8 mouse cellular contexts compared by ENCODE assay signal in the genomic region with DNA sequence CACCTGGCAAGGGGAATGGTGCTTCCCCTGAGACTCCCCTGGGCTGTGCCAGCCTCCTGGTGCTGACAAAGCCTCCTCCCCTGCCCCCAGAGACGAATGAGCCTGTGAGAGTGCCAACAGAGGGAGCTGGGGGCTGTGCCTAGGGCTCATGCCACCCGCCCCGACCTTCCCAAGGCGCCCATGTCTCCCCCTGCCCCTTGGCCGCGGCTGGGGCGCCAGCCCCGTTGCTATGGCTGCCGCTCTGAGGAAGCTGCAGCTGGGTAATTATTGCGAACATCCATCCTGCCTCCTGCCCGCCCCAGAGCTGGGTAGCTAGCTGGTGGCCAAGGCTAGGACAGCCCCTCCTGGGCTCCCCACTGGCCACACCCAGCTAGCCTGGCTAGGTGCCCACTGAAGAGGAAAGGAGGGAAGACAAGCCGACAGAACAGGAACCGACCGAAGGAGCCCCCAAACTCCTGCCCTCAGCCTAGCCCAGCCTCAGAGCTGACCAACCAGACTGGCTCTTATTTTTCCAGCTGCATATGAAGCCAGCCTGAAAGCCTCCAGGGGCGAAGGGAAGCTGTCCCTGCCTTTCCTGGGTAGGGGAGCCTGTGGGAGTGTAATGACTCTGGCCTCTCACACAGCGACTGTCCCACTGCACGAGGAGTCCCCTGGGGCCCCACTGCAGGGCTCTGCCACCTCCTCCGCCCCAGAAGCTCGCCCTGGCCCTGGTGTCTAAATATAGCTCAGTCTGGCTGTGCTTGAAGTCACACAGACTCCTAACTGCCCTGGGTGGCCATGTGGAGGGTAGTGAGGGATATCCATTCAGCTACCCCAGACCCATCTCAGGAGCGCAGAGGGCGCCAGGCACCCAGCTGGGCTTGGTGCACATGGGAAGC. TPM values are rescaled to one million over a fixed set of nuclear protein-coding genes. Genes with fewer than 3 reads are reported as not detected.
DNase-seq lines count a peak whose midpoint lies in the region; ATAC-seq and TF ChIP-seq lines count a peak whose summit lies in the region.

No protein-coding gene starts in this region.

- H3K27ac ChIP-seq in forebrain, embryonic 10.5 days = peak overlapping the region; percentile 69
- H3K27ac ChIP-seq in limb, embryonic 13.5 days = no peak overlapping the region
- peak overlapping the region; percentile 75 for H3K27ac ChIP-seq in midbrain, embryonic 13.5 days

- H3K27me3 ChIP-seq in G1E (ENCODE audit: insufficient read depth, low read length) = peaks cover 72% of the 10 kb centered on the region
- peaks cover 42% of the 10 kb centered on the region for H3K27me3 ChIP-seq in forebrain, embryonic 10.5 days (ENCODE audit: poor library complexity, severe bottlenecking)
- peaks cover 18% of the 10 kb centered on the region; the same call in 1 of the 2 replicates for H3K27me3 ChIP-seq in limb, embryonic 13.5 days
- H3K27me3 ChIP-seq in midbrain, embryonic 13.5 days = 0 out of 2 replicates have a peak, but pooled peaks cover 2% of the 10 kb centered on the region

- H3K9me3 ChIP-seq in G1E (replicated peaks) = no peaks in the 10 kb centered on the region
- no peaks in the 10 kb centered on the region for H3K9me3 ChIP-seq in forebrain, embryonic 10.5 days
- no peaks in the 10 kb centered on the region for H3K9me3 ChIP-seq in limb, embryonic 13.5 days
- H3K9me3 ChIP-seq in midbrain, embryonic 13.5 days = no peaks in the 10 kb centered on the region

- WGBS in forebrain, embryonic 10.5 days = 16% methylated on average over 21 of the region's 21 CpGs
- whole genome bisulfite sequencing in limb, embryonic 13.5 days = 11% methylated on average over 21 of the region's 21 CpGs
- WGBS in midbrain, embryonic 13.5 days = 9% methylated on average over 21 of the region's 21 CpGs

- TF ChIP-seq CTCF in G1E (IDR thresholded peaks at IDR 0.05; ENCODE audit: low read depth, low read length) = no peak

- H3K4me3 ChIP-seq in G1E (ENCODE audit: low read depth, low read length) = peak overlapping the region; percentile 34; the same call in 1 of the 2 replicates
- peak overlapping the region; percentile 35 for H3K4me3 ChIP-seq in forebrain, embryonic 10.5 days
- H3K4me3 ChIP-seq in limb, embryonic 13.5 days = peak overlapping the region; percentile 26
- H3K4me3 ChIP-seq in midbrain, embryonic 13.5 days (replicated peaks) = peak overlapping the region; percentile 21

- ATAC-seq in G1E (ENCODE audit: extremely low read depth, insufficient number of reproducible peaks, low FRiP score, poor library complexity, severe bottlenecking) = peak; percentile 64
- ATAC-seq in hematopoietic stem cell, adult 5-6 weeks (replicated peaks in 1 of 2; ENCODE audit: insufficient read depth in 1 of 2, low FRiP score in 2 of 2, low TSS enrichment in 1 of 2, low read depth in 1 of 2, poor library complexity in 2 of 2, severe bottlenecking in 2 of 2) = peak; percentile 63 to 69
- peak; percentile 59; the same call in 1 of the 2 replicates for ATAC-seq in limb, embryonic 13.5 days (ENCODE audit: low FRiP score, low read depth)
- ATAC-seq in midbrain, embryonic 13.5 days = peak; percentile 88

- DNase-seq in 416B (ENCODE audit: low read depth) (peak; percentile 92), G1E (ENCODE audit: low spot score) (peak; percentile 45)
- DNase-seq in forebrain, embryonic 10.5 days (ENCODE audit: extremely low spot score, low spot score) = no peak
- peak; percentile 66 to 81 for DNase-seq in spleen, postnatal 4 days (ENCODE audit: low spot score in 2 of 2)
- no peak for DNase-seq in cerebellum, adult 9-11 months

- peaks cover 33% of the 10 kb centered on the region for H3K4me1 ChIP-seq in G1E (ENCODE audit: insufficient read depth, low read depth, low read length)
- peaks cover 43% of the 10 kb centered on the region for H3K4me1 ChIP-seq in forebrain, embryonic 10.5 days
- peaks cover 22% of the 10 kb centered on the region for H3K4me1 ChIP-seq in limb, embryonic 13.5 days
- H3K4me1 ChIP-seq in midbrain, embryonic 13.5 days (replicated peaks) = peaks cover 30% of the 10 kb centered on the region

- peak overlapping the region; percentile 61 for H3K4me2 ChIP-seq in limb, embryonic 13.5 days (replicated peaks)
- H3K4me2 ChIP-seq in midbrain, embryonic 13.5 days (replicated peaks) = peak overlapping the region; percentile 52

- H3K36me3 ChIP-seq in G1E (replicated peaks) = no peaks in the 10 kb centered on the region
- no peaks in the 10 kb centered on the region for H3K36me3 ChIP-seq in forebrain, embryonic 10.5 days (replicated peaks)
- no peaks in the 10 kb centered on the region for H3K36me3 ChIP-seq in limb, embryonic 13.5 days
- H3K36me3 ChIP-seq in midbrain, embryonic 13.5 days = no peaks in the 10 kb centered on the region

- H3K9ac ChIP-seq in limb, embryonic 13.5 days = peak overlapping the region; percentile 32
- peak overlapping the region; percentile 56 for H3K9ac ChIP-seq in midbrain, embryonic 13.5 days (replicated peaks)

RNA-seq across cellular contexts. Expression of gene Nol4l, which starts 31.1 kb away (rescaled TPM):
- total RNA-seq in G1E (2014; fragmentation: Nextera tagmentation) = 39.2 and 45.3 TPM in 2 replicates
- 13.5 and 13.9 TPM in 2 replicates for total RNA-seq in G1E (2017)
- polyA plus RNA-seq in G1E (2012) = 19.8 and 23.4 TPM in 2 replicates
- polyA plus RNA-seq in forebrain, embryonic 10.5 days (2016; fragmentation: Nextera tagmentation; extraction: Ambion mirVana) = 11.7 and 12.3 TPM in 2 replicates
- total RNA-seq in hematopoietic stem cell, adult 5-6 weeks (2017) = 5.2 and 8.1 TPM in 2 replicates
- polyA plus RNA-seq in limb, embryonic 13.5 days (2015; fragmentation: Nextera tagmentation; extraction: Ambion mirVana) = 11.8 and 13.2 TPM in 2 replicates
- polyA plus RNA-seq in midbrain, embryonic 13.5 days (2015; fragmentation: Nextera tagmentation; extraction: Ambion mirVana) = 41.9 and 43.9 TPM in 2 replicates

Comparison
In these comparisons a context has a peak if more than half of its experiments do, and no peak if none do; other contexts are left out.
1. DNase-seq: peak in 416B (single experiment), G1E (single experiment) and spleen, postnatal 4 days (2 of 2); none in forebrain, embryonic 10.5 days (single experiment) and cerebellum, adult 9-11 months (single experiment).
2. Peak in every context shown above with its lines, with median percentiles within 50 percentile points of each other: ATAC-seq and H3K4me3 ChIP-seq.